Mouse (Mus musculus) testis, adult 2 months (tissue): ENCODE measurements around the gene Tmem269.

Experiments
- CTCF ChIP-seq: fragments of 200-500 bp; IDR thresholded peaks from 2 replicates; pipeline ENCODE4 v1.5.1; 2012; ENCODE audit warnings: low read depth, mild to moderate bottlenecking, inconsistent platforms, low read length, moderate library complexity; ENCODE audit not compliant: control insufficient read depth, insufficient read depth, insufficient replicate concordance
- POLR2A ChIP-seq: fragments of 200-500 bp; IDR thresholded peaks from 2 replicates; pipeline ENCODE4 v1.6.1; 2012; ENCODE audit warnings: low read depth, mild to moderate bottlenecking, inconsistent platforms, low read length, moderate library complexity; ENCODE audit not compliant: control insufficient read depth

- TF ChIP-seq CTCF (no peak), POLR2A (no peak)
These were observed 27.5 kb upstream of the Tmem269 start for GRCm38 (mm10) chr4:119245556-119245955.
